Mouse (Mus musculus) heart, adult 11 months (tissue): ENCODE data around the gene Trim17.
"Not testable (repeated sequence)": the region's sequence is repeated elsewhere in the genome, so short reads cannot be mapped to it uniquely, and the experiment has no call there.

ENCODE experiments used
- DNase-seq: peaks from one replicate; pipeline ENCODE4 v3.0.0; 2022

Trim17 gene

GRCm38 (mm10) chr11:58948542-58949479 is 5.7 kb upstream of the Trim17 start, which contains the start of gene Hist3h2ba:
TSS of gene Hist3h2ba (plus strand) at chr11:58948920.
- DNase-seq = peak; percentile 97

- no peak for DNase-seq
Measured at GRCm38 (mm10) chr11:58949480-58950431, 4.7 kb upstream of the Trim17 start.

GRCm38 (mm10) chr11:58951210-58951609 is 3.3 kb upstream of the Trim17 start:
- DNase-seq = no peak

- DNase-seq = no peak
Measured at GRCm38 (mm10) chr11:58953351-58954169, 925 bp upstream of the Trim17 start.

GRCm38 (mm10) chr11:58954170-58954419 is 390 bp upstream of the Trim17 start:
- DNase-seq = not testable (repeated sequence)

- no peak for DNase-seq
Measured at GRCm38 (mm10) chr11:58955143-58955867, 820 bp downstream of the Trim17 start.

- DNase-seq = peak; percentile 28
Measured at GRCm38 (mm10) chr11:58955868-58956257, 1.4 kb downstream of the Trim17 start.

- peak; percentile 86 for DNase-seq
Measured at GRCm38 (mm10) chr11:58957226-58957914, 2.9 kb downstream of the Trim17 start.

GRCm38 (mm10) chr11:58958536-58958935 is 4.1 kb downstream of the Trim17 start:
- DNase-seq = peak; percentile 67

- DNase-seq = peak; percentile 88
Measured at GRCm38 (mm10) chr11:58959186-58959825, 4.8 kb downstream of the Trim17 start.

- peak; percentile 99 for DNase-seq
Measured at GRCm38 (mm10) chr11:58959921-58960465, 5.5 kb downstream of the Trim17 start.

- DNase-seq = peak; percentile 91
Measured at GRCm38 (mm10) chr11:58961364-58962177, 7.1 kb downstream of the Trim17 start.

GRCm38 (mm10) chr11:58963543-58963942 is 9.1 kb downstream of the Trim17 start:
- peak; percentile 94 for DNase-seq

GRCm38 (mm10) chr11:58964216-58964615 is 9.7 kb downstream of the Trim17 start:
- DNase-seq = peak; percentile 64

- peak; percentile 91 for DNase-seq
Measured at GRCm38 (mm10) chr11:58965001-58965760, 10.7 kb downstream of the Trim17 start.

GRCm38 (mm10) chr11:58967346-58967745 is 12.9 kb downstream of the Trim17 start:
- peak; percentile 22 for DNase-seq

GRCm38 (mm10) chr11:58968551-58968950 is 14.1 kb downstream of the Trim17 start:
- peak; percentile 91 for DNase-seq

GRCm38 (mm10) chr11:58969027-58969426 is 14.5 kb downstream of the Trim17 start:
- peak; percentile 66 for DNase-seq

GRCm38 (mm10) chr11:58969659-58970058 is 15.2 kb downstream of the Trim17 start:
- DNase-seq = no peak
